Mouse (Mus musculus): ENCODE results near the gene Dck. TPM values are rescaled to one million over a fixed set of nuclear protein-coding genes. Genes with fewer than 3 reads are reported as not detected.

Gene Dck
- polyA plus RNA-seq, 1 experiment, result 4.2 TPM

GRCm38 (mm10) chr5:88721565-88722212 lies 43.1 kb upstream of the Dck start:
- TF ChIP-seq SRF (IDR thresholded peaks at IDR 0.05; ENCODE audit: control insufficient read depth, insufficient read length, low read depth), result no peak
- peak in 1 of 3 experiments; percentile 18 for TF ChIP-seq MYOG (IDR thresholded peaks at IDR 0.05; ENCODE audit: control insufficient read depth in 1 of 3, insufficient read depth in 1 of 3, insufficient read length in 2 of 3, low read depth in 2 of 3)
- no peaks in the 10 kb centered on the region for H3K36me3 ChIP-seq (ENCODE audit: control insufficient read depth, insufficient read depth)
- peak overlapping the region; percentile 94 for H3K4me2 ChIP-seq (ENCODE audit: low read depth)
- H3K27me3 ChIP-seq (ENCODE audit: control insufficient read depth, insufficient read depth, insufficient read length), result no peaks in the 10 kb centered on the region
- H3ac ChIP-seq (ENCODE audit: control insufficient read depth, insufficient read length), result peak overlapping the region; percentile 99
- H3K79me2 ChIP-seq (ENCODE audit: control insufficient read depth, insufficient read depth), result peaks cover 58% of the 10 kb centered on the region
- peak overlapping the region; percentile 79 for H3K4me3 ChIP-seq

GRCm38 (mm10) chr5:88722213-88722600 lies 42.6 kb upstream of the Dck start:
- H3K27me3 ChIP-seq (ENCODE audit: control insufficient read depth, insufficient read depth, insufficient read length), result no peaks in the 10 kb centered on the region
- peak overlapping the region; percentile 79 for H3K4me3 ChIP-seq
- TF ChIP-seq E2F4 (IDR thresholded peaks at IDR 0.05; ENCODE audit: insufficient read depth) (no peak), TCF12 (IDR thresholded peaks at IDR 0.05; ENCODE audit: insufficient read depth, poor library complexity, severe bottlenecking) (no peak), MYOG (IDR thresholded peaks at IDR 0.05; ENCODE audit: control insufficient read depth in 1 of 3, insufficient read depth in 1 of 3, insufficient read length in 2 of 3, low read depth in 2 of 3) (no peak), POLR2AphosphoS2 (IDR thresholded peaks at IDR 0.05; ENCODE audit: insufficient read length, low read depth) (no peak), USF1 (IDR thresholded peaks at IDR 0.05; ENCODE audit: low read depth) (no peak), MYOD1 (IDR thresholded peaks at IDR 0.05; ENCODE audit: control insufficient read depth in 1 of 3, insufficient read length in 2 of 3, low read depth in 2 of 3) (no peak), POLR2A (IDR thresholded peaks at IDR 0.05; ENCODE audit: insufficient read length, low read depth) (no peak), SRF (IDR thresholded peaks at IDR 0.05; ENCODE audit: control insufficient read depth, insufficient read length, low read depth) (no peak), REST (IDR thresholded peaks at IDR 0.05; ENCODE audit: insufficient read depth, insufficient read length) (no peak), MAX (IDR thresholded peaks at IDR 0.05; ENCODE audit: low read depth) (no peak), CEBPB (IDR thresholded peaks at IDR 0.05; ENCODE audit: insufficient read depth, poor library complexity, severe bottlenecking) (no peak), TCF3 (IDR thresholded peaks at IDR 0.05; ENCODE audit: insufficient read length, low read depth) (no peak)
- peak overlapping the region; percentile 99 for H3ac ChIP-seq (ENCODE audit: control insufficient read depth, insufficient read length)
- peak overlapping the region; percentile 94 for H3K4me2 ChIP-seq (ENCODE audit: low read depth)
- peaks cover 63% of the 10 kb centered on the region for H3K79me2 ChIP-seq (ENCODE audit: control insufficient read depth, insufficient read depth)
- H3K36me3 ChIP-seq (ENCODE audit: control insufficient read depth, insufficient read depth), result no peaks in the 10 kb centered on the region

GRCm38 (mm10) chr5:88724030-88724429 lies 40.8 kb upstream of the Dck start:
- Histone ChIP-seq H3K36me3 (ENCODE audit: control insufficient read depth, insufficient read depth) (peaks cover 5% of the 10 kb centered on the region), H3K4me2 (ENCODE audit: low read depth) (peak overlapping the region; percentile 94), H3K4me3 (no peak overlapping the region)

GRCm38 (mm10) chr5:88727593-88728144 lies 37.1 kb upstream of the Dck start:
- Histone ChIP-seq H3K27me3 (ENCODE audit: control insufficient read depth, insufficient read depth, insufficient read length) (no peaks in the 10 kb centered on the region), H3ac (ENCODE audit: control insufficient read depth, insufficient read length) (no peak overlapping the region), H3K36me3 (ENCODE audit: control insufficient read depth, insufficient read depth) (peaks cover 5% of the 10 kb centered on the region), H3K79me2 (ENCODE audit: control insufficient read depth, insufficient read depth) (peaks cover 98% of the 10 kb centered on the region), H3K4me3 (no peak overlapping the region), H3K4me2 (ENCODE audit: low read depth) (no peak overlapping the region)
- no peak for TF ChIP-seq MAX (IDR thresholded peaks at IDR 0.05; ENCODE audit: low read depth)
- TF ChIP-seq MYOD1 (IDR thresholded peaks at IDR 0.05; ENCODE audit: control insufficient read depth in 1 of 3, insufficient read length in 2 of 3, low read depth in 2 of 3), result no peak
- TF ChIP-seq E2F4 (IDR thresholded peaks at IDR 0.05; ENCODE audit: insufficient read depth), result no peak
- TF ChIP-seq REST (IDR thresholded peaks at IDR 0.05; ENCODE audit: insufficient read depth, insufficient read length), result no peak
- no peak for TF ChIP-seq SRF (IDR thresholded peaks at IDR 0.05; ENCODE audit: control insufficient read depth, insufficient read length, low read depth)
- TF ChIP-seq POLR2AphosphoS2 (IDR thresholded peaks at IDR 0.05; ENCODE audit: insufficient read length, low read depth), result no peak
- TF ChIP-seq TCF12 (IDR thresholded peaks at IDR 0.05; ENCODE audit: insufficient read depth, poor library complexity, severe bottlenecking), result no peak
- no peak for TF ChIP-seq MYOG (IDR thresholded peaks at IDR 0.05; ENCODE audit: control insufficient read depth in 1 of 3, insufficient read depth in 1 of 3, insufficient read length in 2 of 3, low read depth in 2 of 3)
- no peak for TF ChIP-seq TCF3 (IDR thresholded peaks at IDR 0.05; ENCODE audit: insufficient read length, low read depth)
- TF ChIP-seq POLR2A (IDR thresholded peaks at IDR 0.05; ENCODE audit: insufficient read length, low read depth), result no peak
- no peak for TF ChIP-seq USF1 (IDR thresholded peaks at IDR 0.05; ENCODE audit: low read depth)
- no peak for TF ChIP-seq CEBPB (IDR thresholded peaks at IDR 0.05; ENCODE audit: insufficient read depth, poor library complexity, severe bottlenecking)

More at GRCm38 (mm10) chr5:88724030-88724429, 40.8 kb upstream of the Dck start:
- Histone ChIP-seq H3K79me2 (ENCODE audit: control insufficient read depth, insufficient read depth) (peaks cover 81% of the 10 kb centered on the region), H3K27me3 (ENCODE audit: control insufficient read depth, insufficient read depth, insufficient read length) (no peaks in the 10 kb centered on the region), H3ac (ENCODE audit: control insufficient read depth, insufficient read length) (no peak overlapping the region)
- TF ChIP-seq USF1 (IDR thresholded peaks at IDR 0.05; ENCODE audit: low read depth) (no peak), MAX (IDR thresholded peaks at IDR 0.05; ENCODE audit: low read depth) (no peak), TCF3 (IDR thresholded peaks at IDR 0.05; ENCODE audit: insufficient read length, low read depth) (no peak), REST (IDR thresholded peaks at IDR 0.05; ENCODE audit: insufficient read depth, insufficient read length) (no peak), E2F4 (IDR thresholded peaks at IDR 0.05; ENCODE audit: insufficient read depth) (no peak), MYOD1 (IDR thresholded peaks at IDR 0.05; ENCODE audit: control insufficient read depth in 1 of 3, insufficient read length in 2 of 3, low read depth in 2 of 3) (no peak), MYOG (IDR thresholded peaks at IDR 0.05; ENCODE audit: control insufficient read depth in 1 of 3, insufficient read depth in 1 of 3, insufficient read length in 2 of 3, low read depth in 2 of 3) (no peak), POLR2A (IDR thresholded peaks at IDR 0.05; ENCODE audit: insufficient read length, low read depth) (no peak), TCF12 (IDR thresholded peaks at IDR 0.05; ENCODE audit: insufficient read depth, poor library complexity, severe bottlenecking) (no peak), POLR2AphosphoS2 (IDR thresholded peaks at IDR 0.05; ENCODE audit: insufficient read length, low read depth) (no peak), SRF (IDR thresholded peaks at IDR 0.05; ENCODE audit: control insufficient read depth, insufficient read length, low read depth) (no peak), CEBPB (IDR thresholded peaks at IDR 0.05; ENCODE audit: insufficient read depth, poor library complexity, severe bottlenecking) (no peak)
